Mouse (Mus musculus): Measurements from ENCODE around the gene Smarca4. TPM values are rescaled to one million over a fixed set of nuclear protein-coding genes. Genes with fewer than 3 reads are reported as not detected.
"Not testable (repeated sequence)": the region's sequence is repeated elsewhere in the genome, so short reads cannot be mapped to it uniquely, and the experiment has no call there.

Gene Smarca4
- polyA plus RNA-seq, 1 experiment from 2014 or later = 139 TPM

DNA sequence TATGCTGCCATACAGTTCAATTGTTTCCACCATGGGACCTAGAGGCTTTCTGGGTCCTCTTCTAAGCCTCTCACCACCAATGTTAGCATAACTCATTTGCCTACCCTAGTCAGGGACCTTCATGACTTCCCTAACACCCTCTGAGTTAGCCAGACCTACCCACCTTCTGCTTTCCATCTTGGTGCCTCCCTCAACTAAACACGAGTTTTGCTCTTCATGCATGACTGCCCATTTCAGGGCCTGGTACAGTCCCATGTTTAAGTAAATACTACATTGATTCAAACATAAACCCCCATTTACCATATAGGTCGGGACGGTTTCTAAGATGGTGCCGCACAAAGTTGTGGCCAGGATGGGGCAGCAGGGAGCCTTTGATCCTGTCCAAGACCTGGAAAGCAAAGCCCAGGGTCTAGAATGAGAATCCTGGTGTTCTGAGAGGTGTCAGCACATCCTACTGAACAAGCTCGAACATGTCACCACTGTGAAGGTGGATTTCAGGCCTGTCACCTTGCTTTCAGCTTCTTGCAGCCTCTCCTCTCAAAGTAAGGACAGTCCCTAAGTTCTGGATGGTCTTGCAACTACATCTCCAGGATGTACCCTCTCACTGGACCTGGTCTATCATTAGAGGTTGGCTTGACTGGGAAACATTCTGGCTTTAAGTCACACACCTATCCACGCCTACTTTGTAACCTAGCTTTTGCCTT, 24.7 kb upstream of the Smarca4 start:
- Histone ChIP-seq H3K4me3 (peak overlapping the region; percentile 92), H3K36me3 (peaks cover 71% of the 10 kb centered on the region), H3K27me3 (ENCODE audit: low read depth, poor library complexity, severe bottlenecking) (no peaks in the 10 kb centered on the region), H3K9me3 (replicated peaks) (no peaks in the 10 kb centered on the region), H3K27ac (replicated peaks) (no peak overlapping the region), H3K4me1 (peaks cover 37% of the 10 kb centered on the region)
- 87% methylated on average over 6 of the region's 6 CpGs for WGBS
- DNase-seq (ENCODE audit: low spot score) = no peak

DNA sequence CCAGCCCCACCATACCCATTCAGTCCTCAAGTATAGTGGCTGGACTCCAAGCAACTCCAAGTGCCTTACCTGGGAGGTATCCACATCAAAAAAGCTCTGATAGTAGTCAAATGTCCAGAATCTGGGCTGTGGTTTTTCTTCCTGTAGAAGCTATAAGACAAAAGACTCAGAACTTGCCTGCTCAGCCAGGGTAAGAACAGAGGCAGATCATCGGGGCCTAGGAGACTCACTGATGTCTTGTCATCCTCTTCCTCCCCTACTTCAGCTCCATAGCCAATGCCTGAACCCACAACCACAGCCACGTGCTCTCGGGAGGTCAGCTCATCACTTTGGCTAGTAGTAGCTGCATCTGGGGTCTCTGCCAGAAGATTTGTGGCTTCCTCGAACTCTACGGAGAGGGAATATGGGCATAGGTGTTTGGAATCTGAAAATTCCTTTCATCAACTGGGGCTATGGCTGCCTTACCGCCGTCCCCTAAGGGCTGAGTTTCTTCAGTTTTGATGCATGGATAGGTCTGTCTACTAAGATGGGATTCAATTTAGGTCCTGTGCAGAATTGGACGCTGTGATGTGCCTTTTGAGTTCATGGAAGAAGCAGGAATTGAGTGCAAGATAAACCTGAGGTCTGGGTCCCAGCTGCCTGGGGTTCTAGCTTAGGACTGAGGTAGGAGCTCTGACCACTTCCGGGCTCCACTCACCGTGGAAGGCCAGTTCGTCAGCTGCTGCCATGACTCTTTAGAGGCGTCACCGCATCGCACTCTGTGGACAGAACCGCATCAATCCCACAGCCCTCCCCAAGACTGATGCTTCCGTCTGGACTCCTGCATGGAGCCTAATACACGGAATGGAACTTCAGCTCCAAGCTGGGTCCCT, 23.9 kb upstream of the Smarca4 start:
- Histone ChIP-seq H3K36me3 (peaks cover 70% of the 10 kb centered on the region), H3K27ac (replicated peaks) (peak overlapping the region; percentile 86), H3K9me3 (replicated peaks) (no peaks in the 10 kb centered on the region), H3K4me3 (peak overlapping the region; percentile 92), H3K4me1 (peaks cover 37% of the 10 kb centered on the region), H3K27me3 (ENCODE audit: low read depth, poor library complexity, severe bottlenecking) (no peaks in the 10 kb centered on the region)
- WGBS = 22% methylated on average over 17 of the region's 17 CpGs
- no peak for DNase-seq (ENCODE audit: low spot score)

DNA sequence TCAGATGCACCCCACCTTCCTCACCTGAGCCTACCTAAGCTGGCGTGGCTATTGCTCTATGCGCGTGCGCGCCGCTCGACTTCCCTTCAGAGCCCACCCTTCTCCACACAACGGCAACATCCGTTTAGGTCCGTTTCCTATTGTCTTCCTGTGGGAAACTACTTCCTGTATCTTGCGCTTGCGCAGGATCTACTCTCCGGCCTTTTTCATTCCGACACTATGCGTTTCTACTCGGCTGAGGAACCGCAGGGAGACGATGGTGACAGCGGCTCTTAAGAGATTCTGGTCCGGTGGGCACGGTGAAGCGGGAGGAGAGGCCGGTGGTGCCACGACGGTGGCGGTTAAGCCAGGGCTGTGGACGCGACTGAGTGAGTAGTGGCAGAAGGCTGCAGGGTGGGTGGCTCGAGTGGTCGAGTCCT, 23.3 kb upstream of the Smarca4 start, which contains the start of the genes Timm29 and Yipf2:
Gene Timm29, plus strand, starts transcription at position 20 of the 419 bp plus-strand sequence.
Gene Yipf2, minus strand, starts transcription at position 126 of the 419 bp plus-strand sequence.
- H3K9me3 ChIP-seq (replicated peaks) = no peaks in the 10 kb centered on the region
- peaks cover 64% of the 10 kb centered on the region for H3K36me3 ChIP-seq
- peak; percentile 91 for DNase-seq (ENCODE audit: low spot score)
- peak within 1 kb of the TSS; percentile 86 for H3K27ac ChIP-seq (replicated peaks)
- under 1% methylated on average over 30 of the region's 30 CpGs for WGBS
- H3K4me3 ChIP-seq = peak within 1 kb of the TSS; percentile 92
- no peaks in the 10 kb centered on the region for H3K27me3 ChIP-seq (ENCODE audit: low read depth, poor library complexity, severe bottlenecking)
- peaks cover 37% of the 10 kb centered on the region for H3K4me1 ChIP-seq

DNA sequence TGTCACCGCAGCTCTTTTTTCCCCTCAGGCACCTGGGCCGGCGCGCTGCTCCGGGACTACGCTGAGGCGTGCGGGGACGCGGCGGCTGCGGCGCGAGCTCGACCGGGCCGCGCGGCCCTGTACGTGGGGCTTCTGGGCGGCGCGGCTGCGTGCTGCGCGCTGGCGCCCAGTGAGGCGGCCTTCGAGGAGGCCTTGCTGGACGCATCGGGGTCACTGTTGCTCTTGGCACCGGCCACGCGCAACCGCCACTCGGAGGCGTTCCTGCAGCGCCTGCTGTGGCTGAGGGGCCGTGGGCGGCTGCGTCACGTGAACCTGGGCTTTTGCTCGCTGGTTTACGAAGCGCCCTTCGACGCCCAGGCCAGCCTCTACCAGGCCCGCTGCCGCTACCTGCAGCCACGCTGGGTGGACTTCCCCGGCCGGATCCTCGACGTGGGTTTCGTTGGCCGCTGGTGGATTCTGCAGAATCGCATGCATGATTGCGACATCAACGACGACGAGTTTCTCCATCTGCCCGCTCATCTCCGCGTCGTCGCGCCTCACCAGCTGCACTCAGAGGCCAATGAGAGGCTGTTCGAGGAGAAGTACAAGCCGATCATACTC, 22.7 kb upstream of the Smarca4 start:
- Histone ChIP-seq H3K4me3 (peak overlapping the region; percentile 92), H3K27ac (replicated peaks) (peak overlapping the region; percentile 86), H3K36me3 (peaks cover 58% of the 10 kb centered on the region), H3K9me3 (replicated peaks) (no peaks in the 10 kb centered on the region), H3K27me3 (ENCODE audit: low read depth, poor library complexity, severe bottlenecking) (no peaks in the 10 kb centered on the region), H3K4me1 (peaks cover 37% of the 10 kb centered on the region)
- peak; percentile 30 for DNase-seq (ENCODE audit: low spot score)
- WGBS = 3% methylated on average over 69 of the region's 69 CpGs

DNA sequence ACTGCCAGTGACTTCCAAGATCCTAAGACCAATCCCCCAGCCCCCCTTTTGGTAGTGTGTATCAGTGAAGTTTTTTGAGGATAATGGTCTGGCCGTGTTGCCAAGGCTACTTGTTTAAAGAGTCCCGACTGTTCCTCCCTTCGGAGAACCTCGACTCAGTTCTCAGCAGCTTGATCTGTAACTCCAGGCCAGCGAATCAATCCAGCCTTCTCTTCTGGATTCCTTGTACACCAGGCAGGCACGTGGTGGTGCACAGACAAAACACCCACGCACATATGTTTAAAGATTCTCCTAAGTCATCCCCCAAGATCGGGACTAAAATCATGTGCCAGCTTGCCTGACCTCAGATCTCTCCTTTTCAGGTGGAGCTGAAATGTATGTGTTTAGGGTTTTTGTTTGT, 21.6 kb upstream of the Smarca4 start:
- WGBS = 93% methylated on average over 8 of the region's 8 CpGs
- H3K9me3 ChIP-seq (replicated peaks); H3K27me3 ChIP-seq (ENCODE audit: low read depth, poor library complexity, severe bottlenecking); H3K27ac ChIP-seq (replicated peaks); DNase-seq (ENCODE audit: low spot score): not testable (repeated sequence)
- peaks cover 47% of the 10 kb centered on the region for H3K36me3 ChIP-seq
- peaks cover 37% of the 10 kb centered on the region for H3K4me1 ChIP-seq
- peak overlapping the region; percentile 92; the same call in 1 of the 2 replicates for H3K4me3 ChIP-seq

DNA sequence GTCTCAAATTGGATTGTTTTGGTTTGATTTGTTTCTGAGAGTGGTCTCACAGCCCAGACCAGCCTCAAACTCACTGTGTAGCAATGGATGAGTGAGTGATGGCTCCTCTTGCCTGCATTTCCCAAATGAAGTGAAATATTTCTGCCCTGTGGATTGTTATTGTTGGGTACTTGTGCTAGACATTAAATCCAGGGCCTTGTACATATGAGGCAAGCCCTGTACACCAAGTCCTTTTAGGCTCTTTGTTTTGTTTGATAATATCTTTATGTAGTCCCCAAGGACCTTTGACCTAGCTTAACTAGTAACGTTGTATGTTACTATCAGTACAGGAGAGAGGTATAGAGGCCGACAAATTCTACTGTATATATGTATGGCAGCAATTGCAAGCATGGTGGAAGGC, 21.1 kb upstream of the Smarca4 start:
- no peaks in the 10 kb centered on the region for H3K9me3 ChIP-seq (replicated peaks)
- H3K27ac ChIP-seq (replicated peaks) = no peak overlapping the region
- H3K36me3 ChIP-seq = peaks cover 42% of the 10 kb centered on the region
- 88% methylated on average over 2 of the region's 2 CpGs for WGBS
- H3K4me3 ChIP-seq = no peak overlapping the region
- H3K27me3 ChIP-seq (ENCODE audit: low read depth, poor library complexity, severe bottlenecking) = no peaks in the 10 kb centered on the region
- H3K4me1 ChIP-seq = peaks cover 37% of the 10 kb centered on the region
- DNase-seq (ENCODE audit: low spot score) = no peak

DNA sequence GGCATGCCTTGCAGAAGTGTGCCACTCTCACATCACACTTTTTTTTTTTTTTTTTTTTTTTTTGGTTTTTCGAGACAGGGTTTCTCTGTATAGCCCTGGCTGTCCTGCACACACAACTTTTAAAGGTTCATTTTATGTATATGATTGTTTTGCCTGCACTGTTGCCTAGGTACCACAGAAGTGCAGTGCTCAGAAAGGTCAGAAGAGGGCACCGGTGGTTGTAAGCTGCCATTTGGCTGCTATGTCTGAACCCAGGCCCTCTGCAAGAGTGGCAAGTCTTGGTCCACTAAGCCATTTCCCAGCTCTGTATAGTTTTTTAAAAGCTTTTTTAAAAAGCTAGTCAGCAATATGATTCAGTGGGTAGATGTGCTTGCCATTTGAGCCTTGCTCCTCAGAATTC, 17.8 kb upstream of the Smarca4 start:
- Histone ChIP-seq H3K36me3 (peaks cover 30% of the 10 kb centered on the region), H3K4me3 (no peak overlapping the region), H3K27ac (replicated peaks) (no peak overlapping the region), H3K27me3 (ENCODE audit: low read depth, poor library complexity, severe bottlenecking) (no peaks in the 10 kb centered on the region), H3K9me3 (replicated peaks) (no peaks in the 10 kb centered on the region), H3K4me1 (peaks cover 22% of the 10 kb centered on the region)
- no peak for DNase-seq (ENCODE audit: low spot score)
- WGBS = 42% methylated on average over 2 of the region's 2 CpGs

DNA sequence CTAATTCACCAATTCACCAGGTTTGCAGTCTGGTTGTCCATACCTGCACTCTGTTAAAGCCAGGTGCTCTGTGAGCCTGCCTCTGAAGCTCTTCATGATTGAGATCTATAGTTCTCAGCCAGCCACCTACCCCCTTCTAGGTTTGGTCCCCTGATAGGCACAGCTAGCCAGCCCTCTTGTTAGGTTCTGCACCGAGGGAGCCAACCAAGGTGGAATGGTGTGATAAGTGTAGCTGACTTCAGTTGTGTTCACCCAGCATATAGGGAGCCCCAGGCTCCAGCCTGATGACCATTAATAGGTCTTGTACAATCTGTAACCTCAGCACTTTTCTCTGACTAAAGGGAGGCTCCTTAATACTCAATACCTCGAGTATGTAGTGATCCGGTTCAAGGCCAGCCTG, 15.8 kb upstream of the Smarca4 start:
- WGBS = 80% methylated on average over 3 of the region's 3 CpGs
- Histone ChIP-seq H3K36me3 (peaks cover 18% of the 10 kb centered on the region), H3K9me3 (replicated peaks) (no peaks in the 10 kb centered on the region), H3K4me1 (0 out of 2 replicates have a peak, but pooled peaks cover 2% of the 10 kb centered on the region), H3K27me3 (ENCODE audit: low read depth, poor library complexity, severe bottlenecking) (no peaks in the 10 kb centered on the region), H3K27ac (replicated peaks) (no peak overlapping the region), H3K4me3 (no peak overlapping the region)
- no peak for DNase-seq (ENCODE audit: low spot score)

DNA sequence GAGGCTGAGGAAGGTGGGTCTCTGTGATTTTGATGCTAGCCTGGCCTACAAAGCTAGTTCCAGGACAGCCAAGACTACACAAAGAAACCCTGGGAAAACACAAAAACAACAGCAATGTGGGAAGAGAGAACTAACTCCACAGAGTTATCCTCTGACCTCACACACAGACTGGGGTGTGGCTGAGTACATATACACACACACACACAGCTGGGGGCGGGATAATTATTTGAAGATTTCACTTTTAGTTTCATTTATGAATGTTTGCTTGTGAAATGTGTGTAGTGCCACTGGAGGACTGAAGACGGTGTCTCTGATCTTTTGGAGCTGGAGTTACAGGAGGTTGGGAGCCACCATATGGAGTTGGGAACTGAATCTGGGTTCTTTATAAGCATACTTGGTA, 14.9 kb upstream of the Smarca4 start:
- WGBS = 80% methylated on average over 2 of the region's 2 CpGs
- Histone ChIP-seq H3K4me3 (no peak overlapping the region), H3K4me1 (no peaks in the 10 kb centered on the region), H3K27me3 (ENCODE audit: low read depth, poor library complexity, severe bottlenecking) (no peaks in the 10 kb centered on the region), H3K36me3 (peaks cover 9% of the 10 kb centered on the region), H3K27ac (replicated peaks) (no peak overlapping the region), H3K9me3 (replicated peaks) (no peaks in the 10 kb centered on the region)
- DNase-seq (ENCODE audit: low spot score) = no peak

DNA sequence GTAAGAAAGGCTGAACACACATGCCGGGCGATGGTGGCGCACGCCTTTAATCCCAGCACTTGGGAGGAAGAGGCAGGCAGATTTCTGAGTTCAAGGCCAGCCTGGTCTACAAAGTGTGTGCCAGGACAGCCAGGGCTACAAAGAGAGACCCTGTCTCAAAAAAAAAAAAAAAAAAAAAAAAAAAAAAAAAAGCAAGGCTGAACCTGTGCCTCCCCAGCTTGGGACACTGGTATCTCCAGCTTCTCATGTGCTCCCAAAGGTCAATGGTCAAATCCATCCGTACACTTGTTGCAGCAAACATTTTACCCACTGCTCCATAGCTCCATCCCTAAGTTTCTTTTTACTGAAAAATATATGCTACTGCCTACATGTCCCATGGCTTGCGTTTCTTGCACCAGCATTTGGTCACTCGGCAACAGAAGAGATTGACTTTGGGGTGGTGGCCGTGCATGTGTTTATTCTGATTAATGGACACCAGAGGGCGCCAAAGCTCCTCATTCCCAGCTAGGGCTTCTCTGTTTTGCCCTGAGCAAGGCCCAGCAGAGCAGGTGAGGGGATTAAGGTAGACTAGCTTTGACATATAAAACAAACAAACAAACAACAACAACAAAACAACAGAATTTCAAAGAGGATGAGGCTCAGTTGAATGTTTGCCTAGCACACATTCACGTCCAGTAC, 14.1 kb upstream of the Smarca4 start:
- Histone ChIP-seq H3K36me3 (0 out of 2 replicates have a peak, but pooled peaks cover 2% of the 10 kb centered on the region), H3K9me3 (replicated peaks) (no peaks in the 10 kb centered on the region), H3K4me1 (no peaks in the 10 kb centered on the region), H3K27ac (replicated peaks) (no peak overlapping the region), H3K27me3 (ENCODE audit: low read depth, poor library complexity, severe bottlenecking) (no peaks in the 10 kb centered on the region), H3K4me3 (0 out of 2 replicates have a peak overlapping the region, but pooled peaks have one; percentile 9)
- peak; percentile 69 for DNase-seq (ENCODE audit: low spot score)
- 53% methylated on average over 10 of the region's 10 CpGs for WGBS

DNA sequence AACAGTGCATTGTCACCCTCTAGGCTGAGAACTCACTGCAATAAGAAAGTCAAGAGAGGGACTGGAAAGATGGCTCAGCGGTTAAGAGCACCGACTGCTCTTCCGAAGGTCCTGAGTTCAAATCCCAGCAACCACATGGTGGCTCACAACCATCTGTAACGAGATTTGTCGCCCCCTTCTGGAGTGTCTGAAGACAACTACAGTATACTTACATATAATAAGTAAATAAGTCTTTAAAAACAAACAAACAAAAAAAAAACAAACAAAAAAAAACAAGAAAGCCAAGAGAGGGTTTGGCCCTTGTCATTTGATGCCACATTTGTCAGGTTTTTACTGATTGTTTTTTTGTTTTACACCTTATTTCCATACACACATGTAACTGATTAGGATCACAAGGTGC, 11.8 kb upstream of the Smarca4 start:
- WGBS = 74% methylated on average over 5 of the region's 5 CpGs

DNA sequence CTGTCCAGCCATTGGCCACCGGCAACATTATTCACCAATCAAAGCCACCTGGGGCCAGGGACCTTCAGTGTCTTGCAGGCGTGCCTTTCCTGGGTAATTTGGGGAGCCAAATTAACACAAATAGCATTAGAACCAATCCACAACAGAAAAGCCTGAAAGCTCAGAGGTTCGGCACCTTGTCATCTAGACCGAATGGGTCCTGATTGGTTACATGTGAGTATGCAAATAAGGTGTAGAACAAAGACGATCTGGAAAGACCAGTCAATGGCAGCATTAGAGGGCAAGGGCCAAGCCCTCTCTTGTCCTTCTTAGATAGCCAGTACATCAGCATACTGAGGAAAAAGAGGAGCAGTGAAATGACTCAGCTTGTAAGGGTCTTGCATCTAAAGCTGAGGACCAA, 10.1 kb upstream of the Smarca4 start:
- WGBS = 71% methylated on average over 5 of the region's 5 CpGs
- H3K27ac ChIP-seq (replicated peaks) = no peak overlapping the region
- H3K9me3 ChIP-seq (replicated peaks) = no peaks in the 10 kb centered on the region
- H3K36me3 ChIP-seq = no peaks in the 10 kb centered on the region
- no peak overlapping the region for H3K4me3 ChIP-seq
- no peak for DNase-seq (ENCODE audit: low spot score)
- H3K4me1 ChIP-seq = no peaks in the 10 kb centered on the region
- H3K27me3 ChIP-seq (ENCODE audit: low read depth, poor library complexity, severe bottlenecking) = no peaks in the 10 kb centered on the region

More for the DNA sequence above, 11.8 kb upstream of the Smarca4 start:
- H3K9me3 ChIP-seq (replicated peaks) = no peaks in the 10 kb centered on the region
- no peaks in the 10 kb centered on the region for H3K36me3 ChIP-seq
- H3K27ac ChIP-seq (replicated peaks) = no peak overlapping the region
- no peaks in the 10 kb centered on the region for H3K27me3 ChIP-seq (ENCODE audit: low read depth, poor library complexity, severe bottlenecking)
- DNase-seq (ENCODE audit: low spot score) = no peak
- H3K4me1 ChIP-seq = no peaks in the 10 kb centered on the region
- no peak overlapping the region for H3K4me3 ChIP-seq

Data from midbrain, embryonic 10.5 days (tissue).